Mouse (Mus musculus): Measurements from ENCODE around the gene Rufy3. TPM values are rescaled to one million over a fixed set of nuclear protein-coding genes. Genes with fewer than 3 reads are reported as not detected.

The Rufy3 gene
- total RNA-seq, 2 experiments from 2014 or later: 6.3 to 7.4 TPM

DNA sequence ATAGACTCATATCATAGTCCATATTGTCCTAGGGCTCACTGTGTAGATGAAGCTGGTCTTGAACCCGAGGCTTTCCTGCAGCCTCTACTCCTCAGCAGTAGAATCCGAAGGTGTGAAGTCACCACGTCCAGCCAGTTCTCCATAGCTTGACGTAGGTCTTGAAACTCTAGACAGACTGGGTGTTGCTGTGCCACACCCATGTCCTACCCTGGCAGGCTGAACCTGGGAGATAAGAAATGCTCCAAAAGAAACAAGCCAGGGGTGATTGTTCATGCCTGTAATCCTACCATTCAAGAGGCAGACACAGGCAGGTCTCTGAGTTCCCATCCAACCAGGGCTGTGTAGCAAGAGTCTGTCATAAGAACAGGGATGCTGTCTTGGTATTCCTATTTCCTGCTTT lies 62.7 kb downstream of the Rufy3 start:
- no peak for DNase-seq (ENCODE audit: low spot score)

DNA sequence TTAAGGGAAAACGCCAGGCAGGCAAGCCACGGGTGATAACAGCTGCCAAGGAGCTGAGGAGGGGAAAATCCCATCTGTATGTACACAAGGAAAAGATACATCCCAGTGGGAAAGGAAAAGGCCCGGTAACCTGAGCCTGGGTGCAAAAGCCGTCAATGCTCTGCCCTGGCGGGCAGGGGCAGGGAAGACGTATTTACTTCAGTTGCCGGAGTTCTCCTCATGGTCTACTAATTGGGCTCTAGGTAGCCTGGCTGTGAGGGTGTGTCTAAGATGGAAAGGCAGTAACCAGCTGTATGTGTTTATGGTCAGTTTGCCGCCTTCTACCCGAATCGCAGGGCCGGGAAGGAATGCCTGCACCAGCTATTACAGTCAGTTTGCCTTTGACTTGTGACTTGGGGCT lies 64.3 kb downstream of the Rufy3 start:
- no peak for DNase-seq (ENCODE audit: low spot score)

DNA sequence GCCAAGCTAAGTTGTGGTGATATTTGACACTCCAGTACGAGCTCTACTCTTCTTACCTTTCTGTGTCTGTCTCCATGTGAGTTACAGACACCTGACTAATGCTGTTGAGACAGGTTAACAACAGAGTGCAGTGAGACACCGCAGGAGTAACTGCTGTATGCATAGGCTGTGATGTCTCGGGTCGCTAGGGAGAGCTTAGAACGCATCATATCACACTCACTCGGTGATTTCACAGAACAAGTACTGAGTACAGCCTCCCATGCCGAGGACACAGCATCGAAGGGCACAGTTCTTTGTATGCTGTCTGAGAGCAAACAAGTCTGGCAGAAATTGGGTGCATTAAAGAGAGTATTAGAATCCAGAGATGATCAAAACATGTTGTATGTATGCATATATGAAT lies 65.1 kb downstream of the Rufy3 start:
- no peak for DNase-seq (ENCODE audit: low spot score)

DNA sequence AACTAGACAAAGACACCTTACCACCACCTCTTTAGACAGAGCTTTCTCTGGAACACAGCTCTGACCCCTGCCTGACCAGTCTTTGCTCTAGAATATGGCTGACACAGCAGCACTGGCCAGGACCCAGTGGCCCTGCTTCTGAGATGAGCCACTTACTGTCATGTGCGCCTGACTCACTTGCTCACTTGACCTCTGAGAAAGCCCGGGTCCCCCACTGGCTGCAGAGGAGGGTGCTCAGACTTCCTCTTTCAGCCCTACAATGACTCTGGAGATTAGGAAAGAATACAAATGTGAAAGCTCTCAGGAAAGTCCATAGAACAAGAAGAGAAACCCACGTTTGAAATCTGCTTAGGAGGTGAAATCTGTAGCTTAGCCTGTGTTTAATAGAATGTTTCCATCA lies 66.0 kb downstream of the Rufy3 start:
- peak; percentile 13 for DNase-seq (ENCODE audit: low spot score)

DNA sequence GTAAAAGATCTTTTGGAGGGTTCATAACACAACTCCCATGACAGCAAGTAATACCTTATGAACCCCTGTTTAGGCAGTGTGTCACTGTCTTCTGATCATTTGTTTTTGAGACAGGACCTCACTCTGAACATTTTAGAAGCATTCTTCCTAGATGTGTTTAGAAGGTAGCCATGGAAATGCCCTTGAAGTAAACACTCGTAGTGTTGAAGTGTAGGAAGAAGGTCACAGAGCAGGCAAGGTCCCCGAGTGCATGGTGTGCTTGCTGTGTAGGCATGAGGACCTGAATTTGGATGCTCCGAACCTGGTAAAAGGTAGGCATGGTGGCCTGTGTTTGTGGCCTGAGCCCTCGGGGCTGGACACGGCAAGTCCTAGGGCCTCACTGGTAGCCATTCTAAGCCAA lies 66.7 kb downstream of the Rufy3 start:
- no peak for DNase-seq (ENCODE audit: low spot score)

DNA sequence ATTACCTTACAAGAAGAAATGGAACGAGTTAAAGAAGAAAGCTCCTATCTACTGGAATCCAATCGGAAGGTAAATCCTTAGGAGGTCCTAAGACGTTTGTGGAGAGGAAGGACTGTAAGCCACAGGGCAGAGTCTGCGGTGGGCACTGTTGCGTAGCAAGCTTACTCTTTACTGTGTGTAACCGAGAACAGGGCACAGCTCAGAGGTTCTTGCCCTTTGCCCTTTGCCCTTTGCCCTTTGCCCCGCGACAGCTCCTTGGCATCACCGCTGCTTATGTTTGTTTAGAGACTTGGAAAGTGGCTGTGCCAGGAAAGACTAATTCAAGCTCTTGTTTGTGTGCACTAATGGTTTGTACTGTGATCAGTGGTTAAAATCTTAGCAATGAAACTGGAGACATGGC lies 67.6 kb downstream of the Rufy3 start:
- DNase-seq (ENCODE audit: low spot score): no peak

DNA sequence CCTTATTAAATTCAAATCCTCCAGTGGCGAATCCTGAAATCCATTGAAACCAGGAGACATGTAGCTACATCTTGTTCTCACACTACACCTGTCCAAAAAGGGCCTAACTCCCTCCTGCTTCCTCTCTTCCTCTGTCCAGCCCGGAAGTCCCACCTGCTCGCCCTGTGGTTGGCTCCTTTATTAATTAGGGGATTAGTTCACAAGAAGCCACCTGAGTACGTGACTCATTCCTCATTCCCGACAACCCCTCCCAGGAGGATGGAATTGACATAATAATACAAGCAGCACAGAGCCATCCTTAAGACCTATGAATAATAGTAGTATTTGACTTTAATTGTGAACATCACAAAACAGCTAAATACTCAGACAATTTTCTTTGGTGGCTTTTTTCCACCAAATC lies 69.2 kb downstream of the Rufy3 start:
- DNase-seq (ENCODE audit: low spot score): no peak

DNA sequence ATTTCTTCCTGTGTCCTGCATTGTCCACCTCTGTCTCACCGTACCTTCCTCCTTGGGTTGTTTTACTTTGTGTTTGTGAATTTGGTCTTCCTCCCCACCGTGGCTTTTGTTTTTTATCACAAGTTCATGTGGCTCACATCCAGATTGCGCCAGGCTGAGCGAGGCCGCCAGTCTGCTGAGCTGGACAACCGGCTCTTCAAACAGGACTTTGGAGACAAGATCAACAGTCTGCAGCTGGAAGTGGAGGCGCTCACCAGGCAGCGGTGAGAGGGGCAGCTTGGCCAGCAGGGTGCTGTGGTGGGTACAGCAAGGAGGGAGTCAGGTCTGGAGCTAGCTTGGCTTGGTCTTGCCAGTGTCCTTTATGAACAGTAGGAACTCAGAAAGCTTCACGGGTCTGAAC lies 77.9 kb downstream of the Rufy3 start:
- no peak for DNase-seq (ENCODE audit: low spot score)

DNA sequence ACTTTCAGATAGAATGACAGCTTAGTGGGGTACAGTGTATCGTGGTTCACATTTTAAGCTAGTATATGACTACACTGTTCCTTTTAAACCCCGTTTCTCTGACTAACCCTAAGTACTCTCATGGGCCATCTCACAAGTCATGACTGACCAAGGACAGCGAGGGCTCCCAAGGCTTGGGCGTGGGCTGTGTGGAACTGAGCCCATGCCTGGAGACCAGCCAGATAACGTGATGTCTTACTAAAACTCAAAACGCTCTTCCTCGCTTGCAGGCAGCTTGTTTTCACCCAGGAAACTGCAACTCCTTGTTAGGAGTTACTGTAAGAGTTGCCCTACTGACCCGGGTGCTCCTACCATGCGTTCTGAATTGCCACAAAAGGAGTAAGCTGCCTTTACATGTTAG lies 78.7 kb downstream of the Rufy3 start:
- peak; percentile 54 for DNase-seq (ENCODE audit: low spot score)

DNA sequence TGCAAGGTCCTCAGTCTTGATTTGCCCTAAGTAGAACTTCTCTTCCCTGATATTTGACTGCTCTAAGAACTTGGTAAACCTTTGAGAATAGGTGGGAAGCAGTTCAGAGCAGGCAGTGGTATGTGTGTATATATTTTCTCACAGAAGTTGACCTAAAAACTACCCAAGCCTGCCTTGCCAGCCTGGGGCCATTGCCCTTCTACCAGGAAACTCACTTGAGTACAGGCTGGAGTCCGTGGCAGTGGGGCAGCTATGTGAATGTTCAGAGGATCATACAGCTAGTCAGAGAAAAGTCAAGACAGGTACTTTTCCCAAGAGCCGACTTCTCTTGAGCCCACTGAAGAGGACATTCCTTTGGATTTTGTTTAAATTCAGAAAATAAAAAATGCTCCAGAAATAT lies 80.1 kb downstream of the Rufy3 start:
- DNase-seq (ENCODE audit: low spot score): no peak

DNA sequence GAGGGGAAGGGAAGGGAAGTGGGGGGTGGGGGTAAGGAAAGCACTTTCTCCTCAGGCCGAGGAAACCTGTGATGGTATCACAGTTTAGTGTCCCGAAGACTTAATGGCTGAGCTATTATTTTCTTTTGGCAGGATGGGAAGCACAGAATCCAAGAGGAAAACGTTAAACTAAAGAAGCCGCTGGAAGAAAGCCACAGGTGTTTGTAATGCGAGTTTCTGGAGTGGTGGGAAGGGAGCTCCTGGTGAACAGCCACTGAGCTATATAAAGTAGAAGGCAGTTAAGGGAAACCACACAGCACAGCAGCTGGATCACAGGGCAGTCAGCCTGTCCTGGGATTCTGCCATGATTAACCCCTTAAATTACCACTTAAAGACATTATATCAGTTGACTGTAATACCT lies 80.6 kb downstream of the Rufy3 start:
- DNase-seq (ENCODE audit: low spot score): no peak

DNA sequence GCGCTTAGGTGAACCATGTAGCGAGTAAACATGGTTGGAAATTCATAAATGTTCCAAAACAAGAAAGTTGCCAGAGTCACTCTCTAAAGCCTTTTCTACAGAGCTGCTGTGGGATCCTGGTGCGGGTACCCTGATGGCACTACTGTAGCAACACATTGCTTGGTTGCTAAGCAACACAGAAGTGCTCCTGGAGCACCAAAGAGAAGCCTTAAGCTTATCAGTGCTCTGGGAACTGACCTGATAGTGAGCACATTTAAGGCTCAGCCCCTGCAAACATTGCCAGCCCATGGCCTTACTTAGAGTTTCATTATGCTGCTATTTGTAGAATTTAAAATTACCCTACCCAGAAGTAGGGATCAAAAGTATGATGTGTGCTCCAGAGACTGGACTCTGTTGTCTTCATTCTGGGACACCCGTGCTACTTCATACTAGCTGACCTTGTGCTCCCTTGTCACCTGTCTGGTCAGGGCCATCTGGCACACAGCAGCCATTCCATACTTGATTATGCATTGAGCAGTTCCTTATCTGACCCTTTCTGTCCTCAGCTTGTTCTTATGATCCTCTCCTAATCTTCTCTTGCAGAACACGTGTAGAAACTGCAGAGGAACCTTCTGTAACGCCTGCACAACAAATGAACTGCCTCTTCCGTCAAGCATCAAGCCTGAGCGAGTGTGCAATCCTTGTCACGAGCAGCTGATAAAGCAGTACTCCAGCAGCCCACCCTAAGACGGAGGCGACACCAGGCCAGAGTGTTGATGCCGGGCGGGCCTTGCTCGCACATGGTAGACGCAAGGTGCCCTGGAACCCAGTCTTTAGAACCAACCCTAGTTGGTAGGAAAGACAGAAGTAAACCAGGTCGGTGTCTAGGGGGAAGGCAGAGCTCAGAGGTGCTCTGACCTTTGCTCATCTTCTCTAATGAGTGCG lies 84.7 kb downstream of the Rufy3 start:
- no peak for DNase-seq (ENCODE audit: low spot score)

DNA sequence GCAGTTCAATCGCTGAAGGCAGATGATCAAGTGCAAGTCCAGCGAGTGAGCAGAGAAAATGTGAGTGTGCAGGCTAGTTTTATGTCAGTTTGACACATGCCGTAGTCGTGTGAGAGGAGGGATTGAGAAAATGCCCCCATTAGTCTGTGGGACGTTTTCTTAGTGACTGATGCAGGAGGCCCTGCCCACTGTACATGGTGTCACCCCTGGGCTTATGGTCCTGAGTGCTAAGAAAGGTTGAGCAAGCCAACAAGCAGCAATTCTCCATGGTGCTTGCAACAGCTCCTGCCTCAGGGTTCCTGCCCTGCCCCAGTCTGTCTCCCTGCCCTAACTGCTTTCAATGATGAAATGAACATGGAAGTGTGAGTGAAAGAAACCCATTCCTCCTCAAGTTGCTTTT lies 87.7 kb downstream of the Rufy3 start:
- no peak for DNase-seq (ENCODE audit: low spot score)

DNA sequence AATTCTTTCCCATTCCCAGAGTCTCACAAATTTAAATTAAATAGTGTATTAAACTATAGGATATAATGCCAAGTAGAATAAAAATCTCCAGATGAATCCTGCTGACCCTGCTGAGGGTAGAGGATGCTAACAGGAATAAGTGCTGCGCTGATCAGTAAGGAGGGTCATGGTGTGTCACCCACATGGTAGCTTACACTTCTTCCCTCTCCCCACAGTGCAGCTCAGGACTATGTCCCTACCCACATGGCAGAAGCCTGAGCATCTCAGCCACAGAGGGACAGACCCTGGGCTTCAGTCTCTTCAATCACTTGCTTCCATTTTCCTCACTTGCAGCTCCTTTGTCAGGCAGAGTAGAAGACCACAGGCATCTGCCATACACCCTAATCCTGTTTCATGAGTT lies 93.0 kb downstream of the Rufy3 start:
- no peak for DNase-seq (ENCODE audit: low spot score)

DNA sequence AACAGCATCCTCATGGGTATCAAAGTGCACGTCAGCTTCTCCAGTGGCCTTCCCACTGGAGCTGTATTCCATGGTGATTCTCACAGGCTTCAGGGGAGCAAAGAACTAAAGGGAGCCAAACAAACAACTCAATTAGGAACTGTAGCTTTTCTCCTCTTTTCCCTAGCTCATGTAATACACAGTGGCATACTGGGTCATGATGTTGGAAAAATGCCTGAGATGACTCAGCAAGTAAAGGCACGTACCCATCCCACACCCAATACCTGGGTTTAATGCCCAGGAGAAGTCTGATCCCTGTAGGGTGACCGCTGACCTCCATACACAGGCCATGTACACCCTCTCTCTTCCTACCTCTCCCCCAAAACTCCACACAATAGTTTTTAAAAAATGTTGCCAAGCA lies 98.3 kb downstream of the Rufy3 start:
- DNase-seq (ENCODE audit: low spot score): no peak

DNA sequence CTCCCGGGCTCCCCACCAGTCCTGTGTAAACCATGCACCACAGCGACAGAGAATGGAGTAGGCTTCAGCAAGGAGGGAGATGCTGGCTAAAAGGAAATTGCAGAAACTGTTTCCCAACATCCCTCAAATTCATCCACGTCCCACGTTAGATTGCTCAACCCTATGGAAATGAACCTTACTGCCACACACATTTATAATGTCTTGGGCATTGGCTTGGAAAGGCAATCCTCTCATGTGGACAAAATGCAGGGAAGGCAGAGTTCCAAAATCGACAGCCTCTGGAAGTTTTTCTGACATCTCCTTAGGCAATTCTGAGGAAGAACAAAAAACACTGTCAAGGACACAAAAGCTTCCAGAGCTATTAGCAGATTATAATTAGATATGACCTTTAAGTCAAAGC lies 99.0 kb downstream of the Rufy3 start:
- no peak for DNase-seq (ENCODE audit: low spot score)

DNA sequence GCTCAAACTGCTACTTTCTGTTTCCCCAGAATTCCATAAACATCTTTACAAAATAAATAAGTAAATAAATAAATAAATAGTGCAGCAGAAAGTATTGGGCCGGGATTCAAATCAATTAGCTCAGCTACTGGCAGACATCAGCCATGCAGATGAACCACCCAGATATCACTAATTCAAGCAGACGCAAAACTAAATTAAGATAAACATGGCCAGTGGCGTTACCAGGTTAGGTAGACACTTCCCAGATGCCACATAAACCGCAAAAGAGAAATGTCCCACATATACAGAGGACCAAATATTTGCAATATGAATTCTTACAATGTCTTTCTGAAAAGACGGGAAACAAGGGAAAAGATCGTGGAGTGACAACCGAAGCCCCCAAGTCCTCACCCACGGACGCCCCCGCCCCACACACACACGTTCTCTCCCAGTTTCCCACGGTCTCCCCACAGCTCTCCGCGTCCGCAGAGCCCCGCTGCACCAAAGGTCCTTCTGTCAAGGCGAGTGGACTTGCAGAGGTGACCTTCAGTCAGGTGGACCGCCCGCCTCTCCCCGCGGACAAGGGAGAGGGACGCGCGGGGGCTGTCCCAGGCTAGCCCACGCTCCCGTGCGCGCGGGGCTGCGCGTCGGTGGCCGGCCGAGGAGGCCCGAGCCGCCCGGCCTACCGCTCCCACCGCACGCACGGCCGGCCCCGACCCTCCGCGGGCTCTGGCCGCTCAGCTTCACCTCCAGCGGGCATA lies 110.0 kb downstream of the Rufy3 start:
- peak; percentile 24 for DNase-seq (ENCODE audit: low spot score)

DNA sequence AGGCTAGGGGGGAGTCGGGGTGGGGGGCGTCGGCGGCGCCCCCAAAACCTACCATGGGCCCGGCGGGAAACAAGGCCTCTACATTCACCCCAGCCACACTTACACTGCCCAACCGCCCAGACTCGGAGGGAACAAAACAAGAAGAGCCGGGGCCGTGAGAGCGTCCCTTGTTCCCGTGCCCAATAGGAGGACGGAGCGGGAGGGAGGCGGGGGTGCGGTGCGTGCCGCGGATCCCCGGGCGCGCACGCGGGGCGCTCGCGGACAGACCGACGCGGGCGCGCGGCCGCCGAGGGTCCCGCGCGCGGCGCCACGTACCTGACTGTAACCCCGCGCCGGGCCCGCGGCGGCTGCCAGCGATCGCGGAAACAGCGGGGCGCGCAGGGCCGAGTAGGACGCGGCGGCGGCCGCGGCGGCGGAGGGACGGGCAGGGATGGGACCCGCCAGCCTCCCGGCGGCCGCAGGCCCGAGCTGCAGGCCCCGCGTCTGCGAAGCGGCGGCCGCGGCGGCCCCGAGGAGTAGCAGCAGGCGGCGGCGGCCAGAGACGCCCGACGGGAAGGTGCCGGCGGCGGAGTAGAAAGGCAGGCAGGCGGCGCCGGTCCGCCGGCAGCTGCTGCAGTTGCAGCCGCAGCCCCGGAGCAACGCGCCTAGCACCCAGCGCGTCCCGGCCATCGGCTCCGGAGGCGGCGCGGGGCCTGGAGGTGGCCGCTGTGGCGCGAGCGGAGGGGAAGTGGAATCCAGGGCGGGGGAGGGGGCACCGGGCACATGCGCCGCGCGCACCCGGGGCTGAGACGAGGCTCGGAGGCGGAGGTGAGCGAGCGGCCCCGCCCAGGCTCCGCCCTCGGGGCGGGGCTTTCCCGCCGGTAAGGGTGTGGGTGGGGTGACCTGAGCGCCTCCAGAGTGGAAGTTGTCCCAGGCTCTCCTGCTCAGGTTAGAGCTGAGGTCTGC lies 110.9 kb downstream of the Rufy3 start, which contains the start of gene Grsf1:
Grsf1 (minus strand) TSS at position 729 of the 945 bp plus-strand sequence.
- peak; percentile 86 for DNase-seq (ENCODE audit: low spot score)

DNA sequence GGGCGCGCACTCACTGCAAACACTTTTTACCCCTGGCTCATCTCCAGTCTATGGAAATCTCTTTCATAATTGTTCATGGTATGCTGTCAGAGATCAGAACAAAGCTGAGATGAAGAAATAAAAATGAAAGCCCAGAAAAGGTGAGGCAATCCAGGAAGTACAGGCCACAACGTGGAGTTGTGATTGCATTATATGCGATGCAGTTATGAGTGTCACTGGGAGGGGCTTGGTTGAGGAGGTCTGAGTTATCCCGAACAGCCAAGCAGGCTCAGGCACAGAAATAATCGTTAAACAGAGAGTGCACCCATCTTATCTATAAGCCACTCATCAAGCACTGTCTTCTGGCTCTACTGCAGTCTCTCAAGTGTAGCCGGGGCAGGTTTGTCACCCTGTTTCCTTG lies 114.1 kb downstream of the Rufy3 start:
- DNase-seq (ENCODE audit: low spot score): no peak

DNA sequence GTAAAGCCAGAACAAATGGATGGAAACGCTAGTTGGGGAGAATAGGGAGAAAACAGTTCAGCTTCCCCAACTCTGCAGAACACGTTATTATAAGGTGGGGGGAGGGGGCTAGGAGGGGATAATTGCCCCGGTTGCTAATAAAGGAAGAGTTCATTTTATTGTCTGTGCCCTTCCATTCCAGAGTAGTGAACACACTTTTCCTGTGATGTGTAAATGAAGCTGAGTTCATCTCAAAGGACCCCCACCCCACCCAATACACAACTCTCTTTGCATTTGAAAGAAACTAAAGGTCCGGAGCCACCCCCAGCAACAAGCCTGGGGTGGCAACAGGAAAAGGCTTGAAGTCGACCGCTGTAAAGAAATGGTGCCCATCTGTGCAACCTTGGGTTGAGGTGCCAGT lies 114.5 kb downstream of the Rufy3 start:
- DNase-seq (ENCODE audit: low spot score): no peak

DNA sequence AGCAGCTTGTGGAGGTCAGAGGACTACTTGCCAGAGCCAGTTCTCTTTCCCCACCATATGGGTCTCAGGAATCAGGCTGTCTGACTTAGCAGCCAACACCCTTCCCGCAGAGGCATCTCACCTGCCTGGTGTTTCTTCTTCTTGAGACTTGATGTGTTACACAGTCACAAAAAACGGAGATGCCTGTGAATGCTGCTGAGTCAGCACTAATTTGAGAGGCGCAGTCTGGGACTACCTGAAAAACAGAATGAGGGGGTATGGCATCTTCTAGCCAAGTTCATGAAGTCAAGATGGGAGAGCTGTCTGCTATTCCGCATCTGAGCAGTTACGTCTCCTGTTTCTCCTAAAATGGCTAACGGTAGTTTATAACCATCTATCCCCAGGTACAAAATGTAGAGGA lies 115.7 kb downstream of the Rufy3 start:
- no peak for DNase-seq (ENCODE audit: low spot score)

DNA sequence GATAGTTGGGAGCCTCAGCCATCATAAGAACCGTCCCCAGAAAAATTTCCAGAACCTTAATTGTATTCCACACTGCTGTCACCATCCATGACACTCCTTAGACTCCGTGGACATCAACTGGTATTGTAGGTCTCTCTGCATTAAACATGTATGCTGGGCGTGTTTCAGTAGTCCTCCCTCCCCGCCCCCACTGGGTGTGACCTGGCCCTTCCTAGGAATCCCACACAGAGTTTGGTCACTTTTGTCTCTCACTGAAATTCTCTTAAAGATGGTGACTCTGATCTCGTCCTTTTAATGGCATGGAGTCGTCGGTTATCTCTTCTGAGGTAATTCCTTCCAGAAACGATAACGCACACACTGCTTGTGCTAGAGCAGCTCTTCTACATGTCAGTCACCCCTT lies 118.9 kb downstream of the Rufy3 start:
- DNase-seq (ENCODE audit: low spot score): no peak

Measured in gastrocnemius, adult 18-20 months (tissue).